Mouse (Mus musculus): Measurements from ENCODE around the gene Map2k2. TPM values are rescaled to one million over a fixed set of nuclear protein-coding genes. Genes with fewer than 3 reads are reported as not detected.
A peak's percentile ranks its signal among the peaks of the same experiment; 100 is the strongest.

Gene Map2k2
- total RNA-seq, 2 experiments from 2014 or later: 122 to 124 TPM

DNA sequence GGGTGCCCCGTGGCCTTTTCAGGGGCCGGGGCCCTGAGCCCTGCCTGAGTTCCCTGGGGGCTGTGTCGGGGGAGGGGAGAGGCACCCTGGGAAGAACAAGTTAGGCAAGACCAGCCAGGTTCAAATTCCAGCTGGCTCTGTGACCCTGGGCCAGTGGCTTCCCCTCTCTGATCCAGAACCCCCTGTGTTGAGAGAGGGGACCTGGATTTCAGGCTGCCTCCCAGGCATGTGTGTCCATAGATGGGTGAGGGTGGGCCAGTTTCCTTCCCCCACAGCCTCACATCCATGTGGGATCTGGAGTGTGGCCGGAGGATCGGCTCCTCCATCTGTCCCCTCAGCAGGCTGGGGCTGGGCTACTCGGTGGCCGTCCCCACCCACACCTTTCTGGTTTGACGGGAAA, 34.3 kb downstream of the Map2k2 start:
- no peak for DNase-seq (ENCODE audit: low spot score in 2 of 2)
- intact Hi-C loops (cut with DNase I): no loop called here

- intact Hi-C loops (cut with DNase I): no loop called here
- no peak for DNase-seq (ENCODE audit: low spot score in 2 of 2)
Measured at GRCm38 (mm10) chr10:81140717-81141454, 35.2 kb downstream of the Map2k2 start.

- intact Hi-C loops (cut with DNase I): no loop called here
- DNase-seq (ENCODE audit: low spot score in 2 of 2): no peak
Measured at GRCm38 (mm10) chr10:81141455-81142210, 35.9 kb downstream of the Map2k2 start.

DNA sequence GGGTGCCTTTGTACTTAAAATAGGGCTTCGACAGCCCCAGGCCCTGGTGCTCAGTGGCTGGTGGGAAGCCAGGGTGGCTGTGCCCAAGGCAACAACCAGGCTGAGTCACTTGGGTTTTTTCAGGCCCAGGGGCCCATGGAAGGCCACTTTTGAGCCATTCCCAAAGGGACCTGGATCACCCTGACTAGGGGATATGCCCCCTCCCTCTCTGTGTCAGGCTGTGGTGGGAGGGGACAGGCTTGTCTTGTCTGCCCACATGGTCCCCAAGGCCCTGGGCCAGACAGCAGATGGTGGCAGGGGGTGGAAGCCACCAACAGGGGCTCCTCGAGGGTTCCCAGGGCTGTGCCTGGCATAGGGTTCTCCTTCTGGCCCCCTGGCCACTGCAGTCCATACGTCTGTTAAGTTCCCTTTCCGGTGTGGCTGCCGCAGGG, 36.9 kb downstream of the Map2k2 start:
- no peak for DNase-seq (ENCODE audit: low spot score in 2 of 2)
- intact Hi-C loops (cut with DNase I): no loop called here

- DNase-seq (ENCODE audit: low spot score in 2 of 2): no peak
- intact Hi-C loops (cut with DNase I): no loop called here
Measured at GRCm38 (mm10) chr10:81143157-81143633, 37.5 kb downstream of the Map2k2 start.

GRCm38 (mm10) chr10:81143845-81144437, 38.2 kb downstream of the Map2k2 start:
- intact Hi-C loops (cut with DNase I): no loop called here
- no peak for DNase-seq (ENCODE audit: low spot score in 2 of 2)

GRCm38 (mm10) chr10:81144667-81145066, 39.0 kb downstream of the Map2k2 start:
- no peak for DNase-seq (ENCODE audit: low spot score in 2 of 2)
- intact Hi-C loops (cut with DNase I): no loop called here

- intact Hi-C loops (cut with DNase I): no loop called here
- no peak for DNase-seq (ENCODE audit: low spot score in 2 of 2)
Measured at GRCm38 (mm10) chr10:81145307-81145706, 39.6 kb downstream of the Map2k2 start.

- no peak for DNase-seq (ENCODE audit: low spot score in 2 of 2)
- intact Hi-C loops (cut with DNase I): no loop called here
Measured at GRCm38 (mm10) chr10:81145778-81146177, 40.1 kb downstream of the Map2k2 start.

GRCm38 (mm10) chr10:81146296-81146695, 40.6 kb downstream of the Map2k2 start:
- DNase-seq (ENCODE audit: low spot score in 2 of 2): no peak
- intact Hi-C loops (cut with DNase I): no loop called here

DNA sequence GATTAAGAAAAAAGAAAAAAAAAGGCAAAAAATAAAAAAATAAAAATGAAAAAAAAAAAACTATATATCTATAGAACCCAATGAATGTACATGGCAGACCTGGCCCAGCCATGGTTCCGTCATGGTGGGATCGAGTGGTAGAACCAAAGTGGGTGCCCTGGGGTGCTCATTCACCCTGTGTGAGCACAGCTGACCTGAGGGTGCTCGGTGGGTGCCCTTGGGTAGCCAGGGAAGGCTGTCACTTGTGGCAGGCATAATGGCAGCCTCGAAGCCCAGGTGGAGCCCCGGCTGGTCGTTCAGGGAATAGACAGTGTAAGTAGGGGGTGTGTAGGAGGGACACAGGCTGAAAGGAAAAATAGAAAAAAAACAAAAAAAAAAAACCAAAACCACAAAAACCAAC, 45.5 kb downstream of the Map2k2 start:
- no peak for DNase-seq (ENCODE audit: low spot score in 2 of 2)
- intact Hi-C loops (cut with DNase I): no loop called here

- intact Hi-C loops (cut with DNase I): no loop called here
- DNase-seq (ENCODE audit: low spot score in 2 of 2): no peak
Measured at GRCm38 (mm10) chr10:81152609-81153008, 46.9 kb downstream of the Map2k2 start.

DNA sequence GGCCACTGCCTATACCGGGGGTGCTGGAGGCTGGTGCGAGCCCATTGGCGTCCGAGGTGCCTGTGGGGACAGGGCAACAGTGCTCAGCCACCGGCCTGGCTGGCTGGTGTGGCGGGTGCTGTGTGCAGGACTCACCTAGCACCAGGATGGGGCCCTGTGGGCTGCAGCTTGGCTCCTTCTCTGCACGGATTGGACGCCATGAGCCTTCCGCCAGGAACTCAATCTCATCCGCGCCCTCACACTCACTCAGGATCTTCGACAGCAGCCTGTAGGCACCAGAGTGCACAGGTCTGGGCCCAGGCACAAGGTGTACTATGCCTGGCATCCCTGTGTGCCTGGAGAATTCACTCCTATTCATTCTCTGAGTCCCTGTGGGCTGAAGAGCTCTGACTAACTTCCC, 48.6 kb downstream of the Map2k2 start:
- intact Hi-C loops (cut with DNase I): no loop called here
- no peak for DNase-seq (ENCODE audit: low spot score in 2 of 2)

GRCm38 (mm10) chr10:81154736-81155135, 49.0 kb downstream of the Map2k2 start:
- intact Hi-C loops (cut with DNase I): no loop called here
- no peak for DNase-seq (ENCODE audit: low spot score in 2 of 2)

GRCm38 (mm10) chr10:81161602-81162317, 56.0 kb downstream of the Map2k2 start:
- DNase-seq (ENCODE audit: low spot score in 2 of 2): no peak
- intact Hi-C loops (cut with DNase I): no loop called here

- no peak for DNase-seq (ENCODE audit: low spot score in 2 of 2)
- intact Hi-C loops (cut with DNase I): no loop called here
Measured at GRCm38 (mm10) chr10:81162318-81162652, 56.6 kb downstream of the Map2k2 start.

DNA sequence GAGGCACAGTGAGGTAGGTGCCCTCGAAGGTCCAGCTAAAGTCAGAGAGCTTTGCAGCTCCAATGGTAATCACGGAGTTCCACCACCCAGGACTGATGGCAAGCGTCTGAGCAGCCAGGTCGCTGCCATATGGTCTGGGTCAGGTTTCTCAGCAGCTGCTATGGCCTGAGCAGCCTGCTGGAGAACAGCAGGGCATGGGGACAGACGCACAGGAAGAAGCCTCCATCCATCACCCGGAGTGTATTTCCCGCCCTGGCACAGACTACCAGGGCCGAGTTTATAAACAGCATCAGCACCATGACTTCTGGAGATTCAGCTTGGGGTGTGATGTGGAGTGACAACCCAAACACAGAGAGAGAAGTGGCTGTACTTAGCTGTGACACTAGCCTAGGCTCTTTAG, 59.4 kb downstream of the Map2k2 start:
- intact Hi-C loops (cut with DNase I): no loop called here
- no peak for DNase-seq (ENCODE audit: low spot score in 2 of 2)

DNA sequence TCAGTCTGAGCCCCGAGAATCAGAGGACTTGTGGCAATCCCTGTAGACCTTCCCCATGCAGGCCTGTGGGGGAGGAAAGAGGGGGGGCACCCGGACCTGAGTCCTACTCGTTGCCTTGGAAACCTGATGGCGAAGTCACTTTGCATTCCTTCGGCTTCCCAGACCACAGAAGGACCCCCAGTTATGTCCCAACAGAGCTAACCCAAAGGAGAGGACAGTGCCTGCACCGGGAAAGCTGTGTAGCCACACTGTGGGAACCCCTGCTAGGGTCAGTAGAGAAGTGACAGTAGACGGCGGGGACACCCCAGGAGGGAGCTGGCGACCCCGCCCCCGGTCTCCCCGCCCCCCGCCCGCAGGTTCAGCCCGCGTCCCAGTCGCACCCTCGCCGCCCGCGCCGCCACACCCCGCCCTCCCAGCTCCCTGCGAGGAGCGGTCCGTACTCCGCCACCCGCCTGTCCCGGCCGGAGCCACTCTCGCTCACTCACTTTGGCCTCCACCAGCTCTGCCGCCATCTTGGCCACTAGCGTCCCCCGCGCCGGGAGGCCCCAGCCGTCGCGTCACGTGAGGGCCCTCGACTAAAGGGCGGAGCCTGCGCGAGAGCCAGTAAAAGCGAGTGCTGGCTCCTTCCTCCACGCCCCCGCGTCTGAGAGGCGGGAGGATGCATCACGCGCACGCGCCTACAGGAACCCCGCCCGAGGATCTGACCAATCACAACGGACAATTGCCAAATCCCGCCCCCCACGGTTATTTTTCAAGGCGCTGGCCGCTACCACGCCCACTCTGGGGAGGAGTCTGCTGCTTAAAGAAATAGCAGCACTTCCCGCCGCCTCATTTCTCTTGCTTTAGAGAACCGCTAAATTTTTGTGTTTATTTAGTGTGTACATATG, 61.7 kb downstream of the Map2k2 start, which contains the start of gene Pias4:
Pias4 (minus strand) TSS at position 724 of the 887 bp plus-strand sequence.
- peak; percentile 100 for DNase-seq (ENCODE audit: low spot score in 2 of 2)
- intact Hi-C loops (cut with DNase I): no loop called here

- intact Hi-C loops (cut with DNase I): no loop called here
- no peak for DNase-seq (ENCODE audit: low spot score in 2 of 2)
Measured at GRCm38 (mm10) chr10:81168087-81168431, 62.3 kb downstream of the Map2k2 start.

Measured in left cerebral cortex, postnatal 25 days (tissue).